Mouse (Mus musculus): ENCODE measurements around the gene Tmprss12. TPM values are rescaled to one million over a fixed set of nuclear protein-coding genes. Genes with fewer than 3 reads are reported as not detected.

Gene Tmprss12
- not detected in 2 replicates for polyA plus RNA-seq (2012; rRNA removed)

GRCm38 (mm10) chr15:100280626-100281025 is at the start of gene Tmprss12:
Tmprss12 (plus strand) TSS chr15:100280837.

DNA sequence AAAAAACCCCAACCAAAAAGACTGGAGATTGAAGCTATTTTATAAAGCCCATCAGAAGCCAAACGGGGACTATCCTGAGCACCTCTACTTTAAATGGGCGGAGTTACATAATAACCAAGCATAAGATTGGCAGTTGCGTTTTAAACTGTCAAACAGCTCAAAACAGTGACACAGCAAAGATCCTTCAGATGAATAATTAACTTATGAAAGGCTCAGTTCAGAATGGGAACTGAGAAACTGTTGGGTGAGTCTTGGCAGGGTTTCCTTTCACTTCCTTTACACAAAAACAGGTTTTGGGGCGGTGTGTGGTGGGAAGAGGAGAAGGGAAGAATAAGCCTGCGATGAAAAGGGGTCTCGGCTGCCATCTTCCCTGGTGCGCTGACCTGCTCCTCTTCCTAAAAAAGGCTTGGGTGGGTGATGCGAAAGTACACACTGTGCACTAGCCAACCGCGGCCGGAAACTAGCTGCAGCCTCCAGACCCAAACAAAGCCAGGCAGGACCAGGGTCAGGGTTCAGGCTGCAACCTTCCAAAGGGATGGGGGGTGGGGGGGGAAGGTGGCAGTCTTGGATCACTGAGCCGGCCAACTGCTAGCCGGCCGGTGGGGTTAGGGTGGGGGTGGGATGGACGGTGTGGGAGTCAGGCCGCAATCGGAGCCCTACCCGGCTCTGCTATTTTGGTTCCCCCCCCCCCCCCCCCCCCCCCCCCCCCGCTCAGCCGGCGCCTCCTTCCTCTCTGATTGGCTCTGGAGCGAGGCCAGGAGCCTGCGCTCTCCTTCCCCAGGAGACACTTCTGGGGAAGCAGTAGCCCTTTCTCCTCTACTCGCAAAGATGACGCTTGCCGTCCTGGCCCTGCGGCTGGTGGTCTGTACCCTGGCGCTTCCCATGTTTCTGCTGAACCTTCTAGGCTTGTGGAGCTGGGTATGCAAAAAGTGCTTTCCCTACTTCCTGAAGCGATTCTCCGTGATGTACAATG is 23.7 kb downstream of the Tmprss12 start, which contains the start of gene Mettl7a1:
TSS of gene Mettl7a1 (plus strand) at position 122 of the 973 bp plus-strand sequence.

DNA sequence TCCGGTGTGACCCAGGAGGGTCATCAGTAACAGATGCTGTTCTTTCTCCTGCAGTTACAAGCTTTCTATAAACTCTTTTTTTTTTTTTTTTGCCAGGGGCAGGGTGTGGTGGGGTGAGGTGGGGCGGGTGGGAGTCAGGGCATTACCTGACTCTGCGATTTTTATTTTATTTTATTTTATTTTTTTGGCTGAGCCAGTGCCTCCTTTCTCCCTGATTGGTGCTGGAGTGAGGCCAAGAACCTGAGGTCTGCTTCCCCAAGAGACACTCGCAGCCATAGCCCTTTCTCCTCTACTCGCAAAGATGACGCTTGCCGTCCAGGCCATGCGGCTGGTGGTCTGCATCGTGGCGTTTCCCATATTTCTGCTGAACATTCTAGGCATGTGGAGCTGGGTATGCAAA is 54.0 kb downstream of the Tmprss12 start, which contains the start of gene Mettl7a3:
TSS of gene Mettl7a3 (plus strand) at position 301 of the 400 bp plus-strand sequence.

Other genes starting within 250 kb of the Tmprss12 start
- 2.7 and 3.9 TPM in 2 replicates for gene Dip2b, start 242.2 kb upstream of the Tmprss12 start, polyA plus RNA-seq (2012; rRNA removed)
- 21.4 and 24.5 TPM in 2 replicates for gene Atf1, start 53.0 kb upstream of the Tmprss12 start, polyA plus RNA-seq (2012; rRNA removed)
- 20.3 and 26.2 TPM in 2 replicates for gene Mettl7a1, start 23.3 kb downstream of the Tmprss12 start, polyA plus RNA-seq (2012; rRNA removed)
- gene Mettl7a3, start 54.1 kb downstream of the Tmprss12 start, polyA plus RNA-seq (2012; rRNA removed): not detected in 2 replicates
- gene Methig1, start 72.3 kb downstream of the Tmprss12 start, polyA plus RNA-seq (2012; rRNA removed): not detected in 2 replicates
- gene Mettl7a2, start 72.4 kb downstream of the Tmprss12 start, polyA plus RNA-seq (2012; rRNA removed): not detected in 2 replicates
- not detected in 2 replicates for gene Higd1c, start 83.7 kb downstream of the Tmprss12 start, polyA plus RNA-seq (2012; rRNA removed)
- gene Gm5475, start 141.3 kb downstream of the Tmprss12 start, polyA plus RNA-seq (2012; rRNA removed): not detected in 2 replicates
- 16.2 and 19.2 TPM in 2 replicates for gene Slc11a2, start 144.2 kb downstream of the Tmprss12 start, polyA plus RNA-seq (2012; rRNA removed)
- gene Letmd1, start 188.2 kb downstream of the Tmprss12 start, polyA plus RNA-seq (2012; rRNA removed): 10.1 and 11.2 TPM in 2 replicates
- 0.86 and 0.95 TPM in 2 replicates for gene Csrnp2, start 214.7 kb downstream of the Tmprss12 start, polyA plus RNA-seq (2012; rRNA removed)

Data from stomach, adult 2 months (tissue).